Mouse (Mus musculus): ENCODE data around the gene Sgcb. TPM values are rescaled to one million over a fixed set of nuclear protein-coding genes. Genes with fewer than 3 reads are reported as not detected.

The Sgcb gene
- total RNA-seq, 1 experiment from 2014 or later = 1.6 TPM

DNA sequence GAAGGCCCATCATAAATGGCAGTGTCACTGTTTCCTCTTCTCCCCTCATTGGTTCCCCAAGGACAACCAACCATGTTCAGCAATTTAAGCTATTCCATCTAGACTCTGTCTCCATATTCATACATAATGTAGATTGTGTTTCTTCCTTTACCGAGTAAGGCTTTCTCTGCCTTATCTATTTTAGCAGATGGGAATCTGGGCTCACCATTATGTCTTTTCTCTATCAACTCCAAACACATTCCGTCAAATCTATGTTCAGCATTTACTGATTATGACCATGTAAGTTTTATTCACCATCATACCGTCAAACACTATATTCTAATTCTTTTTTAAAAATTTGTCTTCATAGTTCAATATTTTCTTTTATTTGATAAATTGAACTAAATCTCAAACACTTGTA lies 6.5 kb downstream of the Sgcb start:
- ATAC-seq (ENCODE audit: extremely low read depth, insufficient number of reproducible peaks, low FRiP score, poor library complexity, severe bottlenecking) = no peak

DNA sequence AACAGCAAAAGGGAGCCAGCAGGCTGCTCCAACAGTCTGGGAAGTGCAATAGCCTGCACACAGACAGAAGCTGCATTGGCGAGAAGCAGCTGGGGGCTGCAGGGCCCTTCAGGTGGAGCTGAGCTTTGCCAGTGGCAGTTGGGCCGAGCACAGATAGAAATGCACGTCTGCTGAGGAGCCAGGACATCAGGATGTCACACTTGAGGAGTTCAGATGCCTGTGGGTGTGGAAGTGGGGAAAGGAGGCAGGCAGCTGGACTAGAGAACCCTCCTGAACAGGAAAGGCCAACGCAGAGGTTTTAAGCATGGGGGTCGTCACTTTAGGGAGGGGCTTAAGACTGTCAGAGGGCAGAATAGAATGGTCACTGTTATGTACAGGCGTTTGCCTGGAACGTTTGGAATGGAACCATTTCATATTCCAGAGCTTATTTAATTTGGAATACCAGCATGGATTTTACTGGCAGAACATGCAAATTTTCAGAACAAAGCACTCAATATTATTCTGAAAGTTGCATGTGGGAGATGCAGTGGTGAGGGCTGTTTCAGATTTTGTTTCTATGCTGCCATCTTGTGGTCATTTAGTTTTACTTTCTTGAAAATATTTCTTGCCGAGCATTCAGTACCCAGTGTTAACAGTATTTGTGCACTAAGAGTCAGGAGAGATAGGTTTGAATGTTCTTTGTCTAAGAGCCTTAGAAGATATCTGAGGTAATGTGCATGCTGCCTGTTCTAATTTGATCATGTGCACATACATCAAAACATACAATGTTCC lies 10.1 kb downstream of the Sgcb start:
- ATAC-seq (ENCODE audit: extremely low read depth, insufficient number of reproducible peaks, low FRiP score, poor library complexity, severe bottlenecking) = no peak

DNA sequence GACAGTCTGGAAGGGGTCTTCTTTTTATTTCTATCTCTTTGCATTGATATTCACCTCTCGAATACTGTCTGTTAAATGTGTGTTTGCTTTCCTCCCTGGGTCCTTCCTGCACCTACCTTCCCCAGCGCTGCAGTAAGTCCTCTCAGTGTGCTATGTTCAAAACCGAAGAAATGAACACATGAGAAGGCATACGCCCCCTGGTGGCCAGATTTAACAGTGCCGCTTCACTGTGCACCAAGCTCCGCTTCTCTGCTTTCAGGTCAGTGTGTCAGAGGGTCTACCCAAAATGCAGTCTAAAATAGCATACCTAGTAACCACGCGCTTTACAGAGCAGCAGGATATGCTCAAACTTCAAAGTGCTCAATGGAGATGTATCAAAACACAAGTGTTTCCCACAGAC lies 14.4 kb downstream of the Sgcb start:
- ATAC-seq (ENCODE audit: extremely low read depth, insufficient number of reproducible peaks, low FRiP score, poor library complexity, severe bottlenecking) = peak; percentile 33; the same call in 1 of the 2 replicates

- ATAC-seq (ENCODE audit: extremely low read depth, insufficient number of reproducible peaks, low FRiP score, poor library complexity, severe bottlenecking) = no peak
These were observed 15.3 kb downstream of the Sgcb start, which contains the start of gene Lrrc66 for GRCm38 (mm10) chr5:73632291-73632690. TSS of gene Lrrc66 (minus strand) at chr5:73632526.

- ATAC-seq (ENCODE audit: extremely low read depth, insufficient number of reproducible peaks, low FRiP score, poor library complexity, severe bottlenecking) = no peak
These were observed 16.5 kb downstream of the Sgcb start for GRCm38 (mm10) chr5:73631001-73631558.

GRCm38 (mm10) chr5:73630141-73630540 lies 17.4 kb downstream of the Sgcb start:
- no peak for ATAC-seq (ENCODE audit: extremely low read depth, insufficient number of reproducible peaks, low FRiP score, poor library complexity, severe bottlenecking)

GRCm38 (mm10) chr5:73627991-73628390 lies 19.6 kb downstream of the Sgcb start:
- no peak for ATAC-seq (ENCODE audit: extremely low read depth, insufficient number of reproducible peaks, low FRiP score, poor library complexity, severe bottlenecking)

- ATAC-seq (ENCODE audit: extremely low read depth, insufficient number of reproducible peaks, low FRiP score, poor library complexity, severe bottlenecking) = no peak
These were observed 20.0 kb downstream of the Sgcb start for GRCm38 (mm10) chr5:73627559-73627958.

DNA sequence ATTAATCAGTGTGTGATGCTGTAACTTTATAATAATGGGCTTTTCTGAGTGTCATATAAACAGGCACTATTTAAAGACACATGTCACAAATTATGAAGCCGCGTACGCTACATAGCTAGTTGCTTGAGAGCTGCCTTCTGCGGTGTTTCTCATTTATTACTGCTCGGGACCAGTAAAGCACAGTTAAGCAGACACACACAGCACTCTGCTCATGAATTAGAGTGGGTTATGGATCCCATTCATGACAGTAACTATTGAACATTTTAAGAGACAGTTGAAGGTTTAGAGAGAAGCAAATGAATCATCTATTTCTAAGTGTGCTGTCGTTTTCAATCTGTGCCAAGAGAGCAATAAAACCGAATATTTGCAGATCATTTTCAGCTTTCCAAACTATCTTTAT lies 20.7 kb downstream of the Sgcb start:
- no peak for ATAC-seq (ENCODE audit: extremely low read depth, insufficient number of reproducible peaks, low FRiP score, poor library complexity, severe bottlenecking)

DNA sequence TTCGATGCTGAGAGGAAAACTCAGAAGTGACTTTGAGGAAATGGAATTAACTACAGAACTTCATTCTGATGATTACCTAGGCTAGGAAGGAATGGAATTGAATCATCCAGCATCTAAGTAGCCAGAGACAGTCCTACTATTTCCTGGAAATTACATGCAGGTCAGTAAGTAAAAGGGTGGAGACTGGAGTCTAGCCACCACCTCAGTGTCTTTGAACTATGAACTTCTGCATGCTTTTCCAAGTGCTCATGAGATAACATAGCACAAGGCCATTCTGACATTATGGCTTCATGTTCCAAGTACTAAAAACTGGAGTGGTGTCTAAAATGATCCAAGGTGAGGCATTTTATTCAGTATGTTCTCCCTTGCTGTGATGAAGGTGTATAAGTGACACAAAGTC lies 22.1 kb downstream of the Sgcb start:
- no peak for ATAC-seq (ENCODE audit: extremely low read depth, insufficient number of reproducible peaks, low FRiP score, poor library complexity, severe bottlenecking)

GRCm38 (mm10) chr5:73618969-73619368 lies 28.6 kb downstream of the Sgcb start:
- ATAC-seq (ENCODE audit: extremely low read depth, insufficient number of reproducible peaks, low FRiP score, poor library complexity, severe bottlenecking) = no peak

DNA sequence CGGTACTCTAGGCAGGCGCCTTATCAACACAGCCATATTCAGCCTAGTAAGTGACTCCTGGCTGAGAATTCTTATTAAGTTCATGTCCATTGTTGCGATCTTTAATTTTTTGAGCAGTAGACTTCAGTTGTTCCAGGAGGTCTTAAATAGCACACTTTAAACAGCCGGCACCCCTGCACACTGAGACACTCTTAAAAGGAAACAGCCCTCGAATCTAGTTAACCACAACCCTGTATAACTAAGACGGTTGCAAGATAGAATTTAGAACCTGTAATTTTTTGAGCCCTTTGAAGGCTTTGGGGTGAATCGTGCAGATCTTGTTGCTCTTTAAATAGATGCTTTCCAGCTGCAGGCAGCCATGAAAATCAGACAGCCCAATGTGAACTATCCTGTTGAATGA lies 32.4 kb downstream of the Sgcb start:
- ATAC-seq (ENCODE audit: extremely low read depth, insufficient number of reproducible peaks, low FRiP score, poor library complexity, severe bottlenecking) = no peak

DNA sequence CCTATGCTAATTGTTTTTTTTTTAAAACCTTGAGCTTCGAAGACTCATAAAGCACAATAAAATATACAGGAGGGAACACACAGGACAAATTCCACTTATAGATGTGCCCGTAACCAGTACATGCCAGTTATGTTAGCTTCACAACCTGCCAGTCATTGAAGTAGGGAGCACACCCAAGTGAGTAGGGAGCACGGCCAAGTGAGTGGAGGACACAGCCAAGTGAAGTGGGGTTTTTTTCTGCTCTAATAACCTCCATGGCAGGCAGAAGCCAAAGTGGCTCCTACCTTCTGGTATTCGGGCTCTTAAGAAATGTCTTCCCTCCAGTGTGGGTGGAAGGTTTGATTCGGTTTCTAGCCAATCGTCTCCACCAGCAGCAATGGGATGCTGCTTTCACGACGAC lies 34.3 kb downstream of the Sgcb start:
- no peak for ATAC-seq (ENCODE audit: extremely low read depth, insufficient number of reproducible peaks, low FRiP score, poor library complexity, severe bottlenecking)

GRCm38 (mm10) chr5:73611071-73611470 lies 36.5 kb downstream of the Sgcb start:
- no peak for ATAC-seq (ENCODE audit: extremely low read depth, insufficient number of reproducible peaks, low FRiP score, poor library complexity, severe bottlenecking)

- no peak for ATAC-seq (ENCODE audit: extremely low read depth, insufficient number of reproducible peaks, low FRiP score, poor library complexity, severe bottlenecking)
These were observed 42.6 kb downstream of the Sgcb start for GRCm38 (mm10) chr5:73604964-73605363.

DNA sequence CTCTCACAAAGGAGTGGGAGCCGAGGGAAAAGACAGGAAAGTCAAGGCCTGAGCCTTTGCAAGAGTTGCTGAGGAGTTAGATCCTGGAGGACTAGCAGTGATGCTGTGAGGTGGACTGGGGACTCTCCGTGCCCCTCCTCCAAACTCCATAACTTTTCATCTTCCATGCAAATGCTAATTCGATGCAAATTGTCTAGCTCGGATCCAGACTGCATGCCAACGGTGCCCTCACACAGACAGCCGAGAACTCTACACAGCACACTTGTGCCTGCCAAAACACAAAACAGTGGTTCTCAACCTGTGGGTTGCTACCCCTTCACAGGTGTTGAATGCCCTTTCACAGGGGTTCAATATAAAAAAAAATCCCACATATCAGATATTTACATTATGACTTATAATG lies 43.0 kb downstream of the Sgcb start:
- ATAC-seq (ENCODE audit: extremely low read depth, insufficient number of reproducible peaks, low FRiP score, poor library complexity, severe bottlenecking) = no peak

- no peak for ATAC-seq (ENCODE audit: extremely low read depth, insufficient number of reproducible peaks, low FRiP score, poor library complexity, severe bottlenecking)
These were observed 44.7 kb downstream of the Sgcb start for GRCm38 (mm10) chr5:73602865-73603264.

GRCm38 (mm10) chr5:73601361-73601763 lies 46.2 kb downstream of the Sgcb start:
- no peak for ATAC-seq (ENCODE audit: extremely low read depth, insufficient number of reproducible peaks, low FRiP score, poor library complexity, severe bottlenecking)

- ATAC-seq (ENCODE audit: extremely low read depth, insufficient number of reproducible peaks, low FRiP score, poor library complexity, severe bottlenecking) = no peak
These were observed 47.6 kb downstream of the Sgcb start for GRCm38 (mm10) chr5:73599991-73600390.

DNA sequence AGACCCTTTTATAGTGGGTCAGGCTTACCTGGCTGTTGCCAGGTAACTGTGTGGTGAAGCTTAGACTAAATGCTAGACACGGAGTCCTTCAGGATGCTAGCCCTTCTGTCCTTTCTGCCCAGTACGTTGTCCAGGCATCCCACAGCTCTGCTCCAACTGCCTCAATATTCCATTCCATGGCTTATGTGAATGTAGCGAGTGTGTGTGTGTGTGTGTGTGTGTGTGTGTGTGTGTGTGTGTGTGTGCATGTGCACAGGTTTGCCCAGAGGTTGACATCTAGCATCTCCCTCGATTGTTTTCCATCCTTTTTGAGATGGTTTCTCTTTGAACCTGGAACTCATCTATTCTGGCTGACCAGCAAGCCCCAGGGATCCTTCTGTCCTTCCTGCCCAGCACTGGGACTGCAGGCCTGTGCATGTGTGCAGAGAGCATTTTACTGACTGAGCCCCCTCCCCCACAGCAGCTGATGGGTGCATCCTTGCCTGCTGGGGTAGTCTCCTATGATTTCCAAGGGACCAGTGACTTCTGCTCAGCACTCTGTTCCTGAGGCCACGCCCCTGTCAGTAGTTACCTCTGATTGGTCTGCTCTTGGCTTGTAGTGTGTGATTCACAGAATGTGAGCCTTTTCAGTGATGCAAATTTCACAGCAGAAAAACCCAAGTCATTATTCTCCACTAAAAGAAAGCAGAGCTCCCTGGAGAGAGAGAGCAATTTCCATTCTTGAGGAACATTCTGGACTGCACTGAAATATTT lies 48.5 kb downstream of the Sgcb start:
- ATAC-seq (ENCODE audit: extremely low read depth, insufficient number of reproducible peaks, low FRiP score, poor library complexity, severe bottlenecking) = no peak
